Mouse (Mus musculus) intestine, embryonic 14.5 days (tissue): ENCODE measurements around the gene Ncs1. TPM values are rescaled to one million over a fixed set of nuclear protein-coding genes. Genes with fewer than 3 reads are reported as not detected.
A peak's percentile ranks its signal among the peaks of the same experiment; 100 is the strongest.

Experiments used
- ATAC-seq: fragments of 200-750 bp; cut with Nextera tagmentation; replicated peaks from 2 replicates; pipeline ENCODE4 v1.8.0; 2017; ENCODE audit warnings: low read depth, moderate number of reproducible peaks, moderate TSS enrichment, moderate library complexity; ENCODE audit not compliant: low FRiP score, low TSS enrichment
- DNase-seq: peaks from one replicate; pipeline ENCODE4 v3.0.0-alpha.2; 2018; ENCODE audit warnings: low spot score
- H3K27ac ChIP-seq: fragments of 300-500 bp; sonication (generic); 2 replicates; pipeline ENCODE4 v1.5.1; 2014; ENCODE audit warnings: low read depth, mild to moderate bottlenecking, control low read depth
- H3K27me3 ChIP-seq: fragments of 300-500 bp; sonication (generic); replicated peaks from 2 replicates; pipeline ENCODE4 v1.6.1; 2014; ENCODE audit warnings: low read length, control low read depth; ENCODE audit not compliant: control insufficient read depth, insufficient read depth
- H3K36me3 ChIP-seq: fragments of 300-500 bp; sonication (generic); 2 replicates; pipeline ENCODE4 v1.6.1; 2014; ENCODE audit warnings: low read length, control low read depth; ENCODE audit not compliant: control insufficient read depth, insufficient read depth
- H3K4me1 ChIP-seq: fragments of 300-500 bp; sonication (generic); replicated peaks from 2 replicates; pipeline ENCODE4 v1.6.1; 2014; ENCODE audit warnings: low read length, control low read depth, mixed read lengths; ENCODE audit not compliant: control insufficient read depth, insufficient read depth
- H3K4me2 ChIP-seq: fragments of 300-500 bp; sonication (generic); 2 replicates; pipeline ENCODE4 v1.6.1; 2014; ENCODE audit warnings: low read length
- H3K4me3 ChIP-seq: fragments of 300-500 bp; sonication (generic); 2 replicates; pipeline ENCODE4 v1.5.1; 2014; ENCODE audit warnings: low read depth, low read length, control low read depth, mixed read lengths
- H3K9ac ChIP-seq: fragments of 300-500 bp; sonication (generic); 2 replicates; pipeline ENCODE4 v1.6.1; 2014; ENCODE audit warnings: mild to moderate bottlenecking, low read length
- H3K9me3 ChIP-seq: fragments of 300-500 bp; sonication (generic); 2 replicates; pipeline ENCODE4 v1.6.1; 2016; ENCODE audit warnings: low read length, control low read depth; ENCODE audit not compliant: control insufficient read depth
- WGBS: fragments of 180-500 bp; shearing (Covaris S2); extraction: QIAGEN DNeasy Blood & Tissue Kit; methylation state at CpG from one replicate; pipeline ENCODE4 v1.1.7; 2014; 5-methylcytosine and 5-hydroxymethylcytosine counted together
- polyA plus RNA-seq: library from polyadenylated mRNA; unstranded; fragments of >200 nt; fragmentation: Nextera tagmentation; extraction: Ambion mirVana; gene quantifications from 2 replicates; pipeline ENCODE4 v1.2.1, GENCODE M21; 2014

The Ncs1 gene
- polyA plus RNA-seq, 1 experiment from 2014 or later: 35.3 TPM

GRCm38 (mm10) chr2:31228768-31229311, 16.8 kb upstream of the Ncs1 start:
- no peak overlapping the region for H3K27ac ChIP-seq
- H3K4me3 ChIP-seq: no peak overlapping the region
- no peaks in the 10 kb centered on the region for H3K4me1 ChIP-seq
- ATAC-seq (no peak), DNase-seq (no peak)
- H3K9me3 ChIP-seq: peaks cover 8% of the 10 kb centered on the region
- 48% methylated on average over 1 of the region's 1 CpGs for WGBS
- H3K36me3 ChIP-seq: no peaks in the 10 kb centered on the region
- no peak overlapping the region for H3K4me2 ChIP-seq
- no peaks in the 10 kb centered on the region for H3K27me3 ChIP-seq
- H3K9ac ChIP-seq: no peak overlapping the region

- 36% methylated on average over 23 of the region's 23 CpGs for WGBS
- Histone ChIP-seq H3K27me3 (no peaks in the 10 kb centered on the region), H3K9ac (no peak overlapping the region), H3K36me3 (no peaks in the 10 kb centered on the region), H3K4me1 (peaks cover 5% of the 10 kb centered on the region; the same call in 1 of the 2 replicates), H3K4me3 (no peak overlapping the region; the same call in 1 of the 2 replicates), H3K27ac (no peak overlapping the region), H3K4me2 (peak overlapping the region; percentile 42), H3K9me3 (no peaks in the 10 kb centered on the region)
- ATAC-seq (no peak), DNase-seq (no peak)
Observed at GRCm38 (mm10) chr2:31239203-31239696, 6.4 kb upstream of the Ncs1 start.

DNA sequence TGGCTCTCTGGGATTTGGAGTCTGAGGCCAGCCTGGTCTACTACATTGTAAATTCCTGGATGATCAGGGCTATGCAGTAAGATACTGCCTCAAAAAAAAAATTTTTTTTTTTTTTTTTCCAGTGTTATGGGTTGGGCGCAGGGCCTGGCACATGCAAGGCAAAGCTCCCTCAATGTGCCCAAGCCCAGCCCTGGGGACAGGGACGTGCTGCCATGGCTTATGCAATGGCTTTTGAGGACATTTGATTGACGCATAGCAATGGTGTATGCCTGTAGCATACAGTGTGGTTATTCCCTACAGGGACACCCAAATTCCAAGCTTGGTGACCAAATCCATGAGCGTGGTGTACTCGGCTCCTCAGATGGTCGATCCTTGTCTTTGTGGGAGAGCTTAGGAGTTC, 5.8 kb upstream of the Ncs1 start:
- Histone ChIP-seq H3K4me1 (peaks cover 11% of the 10 kb centered on the region; the same call in 1 of the 2 replicates), H3K36me3 (no peaks in the 10 kb centered on the region), H3K9me3 (no peaks in the 10 kb centered on the region), H3K9ac (no peak overlapping the region), H3K4me3 (no peak overlapping the region), H3K27me3 (no peaks in the 10 kb centered on the region), H3K27ac (no peak overlapping the region), H3K4me2 (peak overlapping the region; percentile 42)
- DNase-seq: no peak
- WGBS: 78% methylated on average over 6 of the region's 6 CpGs
- ATAC-seq: no peak

- Histone ChIP-seq H3K27me3 (no peaks in the 10 kb centered on the region), H3K4me2 (no peak overlapping the region), H3K9ac (no peak overlapping the region), H3K9me3 (no peaks in the 10 kb centered on the region), H3K4me3 (no peak overlapping the region), H3K36me3 (no peaks in the 10 kb centered on the region), H3K4me1 (peaks cover 15% of the 10 kb centered on the region; the same call in 1 of the 2 replicates), H3K27ac (no peak overlapping the region)
- no peak for DNase-seq
- no peak for ATAC-seq
- WGBS: 13% methylated on average over 7 of the region's 7 CpGs
Observed at GRCm38 (mm10) chr2:31241639-31242038, 4.0 kb upstream of the Ncs1 start.

GRCm38 (mm10) chr2:31244216-31244615, 1.4 kb upstream of the Ncs1 start:
- Histone ChIP-seq H3K27me3 (no peaks in the 10 kb centered on the region), H3K9ac (no peak overlapping the region), H3K4me3 (no peak overlapping the region), H3K9me3 (no peaks in the 10 kb centered on the region), H3K4me2 (no peak overlapping the region), H3K4me1 (peaks cover 29% of the 10 kb centered on the region; the same call in 1 of the 2 replicates), H3K36me3 (no peaks in the 10 kb centered on the region), H3K27ac (no peak overlapping the region)
- ATAC-seq (no peak), DNase-seq (no peak)
- WGBS: 62% methylated on average over 8 of the region's 8 CpGs

DNA sequence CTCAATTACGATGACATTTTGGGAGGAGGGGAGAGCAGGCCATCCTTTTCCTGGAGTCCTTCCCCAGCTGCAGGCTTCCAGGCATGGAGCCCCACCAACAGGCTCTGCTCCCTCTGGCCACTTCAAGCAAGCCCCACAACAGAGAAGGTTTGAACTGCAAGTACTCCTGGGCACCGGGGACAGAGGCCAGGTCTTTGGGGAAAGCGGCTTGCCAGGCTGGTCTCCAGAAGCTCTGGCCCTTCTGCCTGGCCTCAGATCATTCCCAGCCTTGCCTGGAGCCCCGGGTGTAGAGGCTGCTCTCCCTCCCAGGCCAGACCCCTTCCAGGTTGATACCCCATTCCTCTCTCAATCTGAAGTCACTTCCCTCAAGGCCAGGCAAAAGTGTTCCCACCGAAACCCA, 572 bp upstream of the Ncs1 start:
- no peak overlapping the region for H3K27ac ChIP-seq
- peak overlapping the region; percentile 91 for H3K4me3 ChIP-seq
- no peaks in the 10 kb centered on the region for H3K9me3 ChIP-seq
- H3K9ac ChIP-seq: peak overlapping the region; percentile 85
- H3K36me3 ChIP-seq: no peaks in the 10 kb centered on the region
- peak overlapping the region; percentile 86 for H3K4me2 ChIP-seq
- H3K27me3 ChIP-seq: no peaks in the 10 kb centered on the region
- no peak for DNase-seq
- H3K4me1 ChIP-seq: peaks cover 25% of the 10 kb centered on the region; the same call in 1 of the 2 replicates
- WGBS: 18% methylated on average over 5 of the region's 5 CpGs
- no peak for ATAC-seq

- WGBS: 1% methylated on average over 36 of the region's 41 CpGs
- Histone ChIP-seq H3K9ac (peak overlapping the region; percentile 85), H3K9me3 (no peaks in the 10 kb centered on the region), H3K4me1 (peaks cover 25% of the 10 kb centered on the region), H3K36me3 (no peaks in the 10 kb centered on the region), H3K4me2 (peak overlapping the region; percentile 86), H3K27ac (peak overlapping the region; percentile 25; the same call in 1 of the 2 replicates), H3K4me3 (peak overlapping the region; percentile 91), H3K27me3 (no peaks in the 10 kb centered on the region)
- DNase-seq: peak; percentile 80
- ATAC-seq: peak; percentile 58
Observed at GRCm38 (mm10) chr2:31246251-31246971, 788 bp downstream of the Ncs1 start.

DNA sequence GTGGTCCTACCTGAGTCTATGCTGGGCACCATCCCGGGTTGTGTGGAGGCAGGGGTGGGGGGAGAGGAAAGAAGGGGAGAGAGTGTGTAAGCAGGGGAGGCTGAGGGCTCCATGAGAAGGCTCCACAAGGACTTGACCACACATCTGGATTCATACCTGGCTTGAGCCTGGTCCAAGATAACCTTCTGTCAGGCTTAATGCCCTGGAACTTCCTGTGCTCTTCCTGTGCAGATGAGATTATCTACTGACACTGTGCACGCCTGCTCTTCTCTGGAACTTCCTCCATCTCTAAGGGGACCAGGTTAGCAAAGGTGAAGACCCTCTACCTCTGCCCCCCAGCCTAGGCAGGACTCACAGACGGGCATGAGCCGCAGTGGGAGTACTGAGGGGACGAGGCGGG, 3.2 kb downstream of the Ncs1 start:
- no peaks in the 10 kb centered on the region for H3K9me3 ChIP-seq

More for the DNA sequence above, 3.2 kb downstream of the Ncs1 start:
- no peak overlapping the region for H3K4me2 ChIP-seq
- DNase-seq: no peak
- no peak for ATAC-seq
- H3K27me3 ChIP-seq: no peaks in the 10 kb centered on the region
- H3K27ac ChIP-seq: no peak overlapping the region
- whole genome bisulfite sequencing: 86% methylated on average over 6 of the region's 6 CpGs
- H3K36me3 ChIP-seq: no peaks in the 10 kb centered on the region
- H3K4me3 ChIP-seq: no peak overlapping the region
- H3K9ac ChIP-seq: no peak overlapping the region
- peaks cover 25% of the 10 kb centered on the region for H3K4me1 ChIP-seq
